Mouse (Mus musculus) B cell, adult 2 months (primary cell): Measurements from ENCODE around the gene Prm1.
A peak's percentile ranks its signal among the peaks of the same experiment; 100 is the strongest.
"Not testable (repeated sequence)": the region's sequence is repeated elsewhere in the genome, so short reads cannot be mapped to it uniquely, and the experiment has no call there.

Experiments used
- DNase-seq, 2 experiments: peaks; one replicate each; pipeline ENCODE4 v3.0.0; 2022

Prm1 gene

DNA sequence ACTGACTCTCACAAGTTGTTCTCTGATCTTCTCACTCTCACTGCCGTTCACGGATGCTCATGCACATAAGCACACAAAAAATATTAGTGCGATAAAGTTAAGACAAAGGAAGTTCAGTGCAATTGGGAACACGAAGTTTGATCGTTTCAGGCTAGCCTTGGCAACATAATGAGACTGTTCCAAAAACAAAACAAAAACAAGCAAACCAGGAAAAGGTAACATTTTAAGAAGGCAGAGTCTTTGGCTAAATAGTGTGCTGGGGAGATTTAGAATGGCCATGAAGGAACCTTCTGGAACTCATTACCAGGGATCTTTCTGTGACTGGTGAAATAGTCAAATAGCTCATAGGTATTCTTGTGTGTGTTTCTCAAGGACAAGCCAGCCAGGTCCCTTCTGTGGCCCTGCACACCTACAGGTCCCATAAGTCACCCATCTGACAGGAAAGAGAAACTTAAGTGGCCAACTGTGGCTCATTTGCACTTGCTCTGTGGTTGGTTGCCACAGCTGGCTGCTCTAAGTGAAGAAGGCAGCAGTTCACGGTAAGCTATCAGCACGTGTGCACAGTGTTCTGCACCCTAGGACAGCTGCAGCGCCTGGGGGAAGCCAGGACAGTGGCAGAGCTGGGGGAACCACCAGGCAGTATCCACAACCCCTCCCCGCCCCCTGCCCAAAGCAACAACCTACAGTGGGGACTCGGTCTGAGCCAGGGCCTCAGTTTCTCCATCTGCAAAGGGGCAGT, at the start of gene Prm1:
Gene Prm1 (minus strand): TSS at position 51 of the 739 bp plus-strand sequence.
- DNase-seq, result peak in 1 of 2 experiments; percentile 17

- DNase-seq, result not testable (repeated sequence)
Measured at GRCm38 (mm10) chr16:10852216-10852615, 46.6 kb upstream of the Prm1 start.

- no peak for DNase-seq
Measured at GRCm38 (mm10) chr16:10850905-10851304, 45.3 kb upstream of the Prm1 start.

DNA sequence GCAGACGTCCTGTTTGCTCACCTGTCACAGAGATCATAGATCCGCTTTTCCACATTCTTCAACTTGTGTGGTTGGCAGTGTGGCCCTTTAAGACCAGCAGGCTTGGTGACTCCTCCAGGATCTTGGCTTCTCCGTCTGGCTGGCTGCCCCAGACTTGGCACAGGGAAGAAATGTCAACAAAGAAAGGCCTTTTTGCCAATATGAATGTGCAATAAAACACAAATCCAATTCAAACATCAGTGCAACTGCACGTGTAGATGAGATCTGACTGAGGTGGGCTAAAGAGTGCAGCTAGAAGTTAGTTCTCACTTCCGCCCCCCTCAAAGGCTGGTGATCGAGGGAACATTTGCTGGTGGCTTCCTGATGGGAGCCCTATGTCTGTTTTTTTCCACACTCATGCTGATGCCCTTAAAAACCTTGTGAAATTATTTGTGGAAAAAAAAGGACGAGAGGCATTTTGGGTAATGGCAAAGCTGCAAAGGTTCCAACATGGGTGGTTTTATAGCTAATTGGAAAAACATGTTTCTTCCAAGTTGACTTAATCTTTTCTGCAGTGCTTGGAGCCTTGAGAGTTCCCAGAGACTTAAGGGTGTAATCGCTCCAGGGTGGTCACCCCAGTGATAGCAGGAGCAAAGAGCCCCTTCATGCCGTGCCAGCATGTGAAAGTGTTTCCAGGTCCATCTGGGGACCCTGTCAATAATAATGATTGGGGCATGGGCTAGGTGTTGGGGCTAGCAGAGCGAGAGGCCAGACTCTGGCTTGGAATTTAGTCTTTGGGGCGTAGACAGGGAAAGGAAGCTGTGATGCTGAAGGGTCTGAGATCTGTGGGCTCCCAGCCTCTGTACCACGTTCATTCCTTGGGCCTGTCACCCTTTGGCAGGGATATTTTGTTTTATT, 44.6 kb upstream of the Prm1 start:
- no peak for DNase-seq

- DNase-seq, result peak; percentile 64 to 65
Measured at GRCm38 (mm10) chr16:10846503-10846902, 40.9 kb upstream of the Prm1 start.

DNA sequence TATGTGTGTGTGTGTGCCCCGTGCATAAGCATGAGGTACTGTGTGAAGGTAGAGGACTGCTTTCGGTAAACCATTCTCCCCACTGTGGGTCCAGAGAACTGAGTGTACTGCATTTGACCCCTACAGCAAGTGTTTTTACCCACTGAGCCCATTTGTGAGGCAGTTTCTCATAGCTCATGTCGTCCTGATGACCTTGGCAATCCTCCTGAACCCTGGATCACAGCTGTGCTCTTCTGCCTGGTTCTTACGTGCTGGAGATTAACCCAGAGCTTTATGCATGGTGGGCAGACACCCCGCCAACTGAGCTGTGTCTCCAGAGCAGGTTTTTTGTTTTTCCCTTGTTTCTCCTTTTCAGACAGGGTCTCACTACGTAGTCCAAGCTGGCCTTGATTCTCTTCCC, 40.3 kb upstream of the Prm1 start:
- no peak for DNase-seq

DNA sequence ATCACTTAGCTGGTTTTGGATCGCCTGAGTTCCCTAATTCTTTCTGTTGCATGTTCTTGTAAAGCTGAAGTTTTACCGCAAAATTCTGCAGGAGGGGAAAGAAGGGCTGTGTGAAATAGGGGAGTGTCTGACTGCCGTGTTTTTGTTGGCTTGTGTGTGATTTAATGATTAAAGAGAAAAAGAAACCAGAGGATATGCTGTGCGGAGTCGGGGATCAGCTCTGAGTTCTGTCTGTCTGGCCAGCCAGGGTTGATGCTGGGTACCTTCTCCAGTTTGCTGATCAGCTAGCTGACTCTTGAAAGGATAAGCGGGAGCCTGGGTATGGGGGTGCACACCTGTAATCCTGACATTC, 38.7 kb upstream of the Prm1 start:
- no peak for DNase-seq

DNA sequence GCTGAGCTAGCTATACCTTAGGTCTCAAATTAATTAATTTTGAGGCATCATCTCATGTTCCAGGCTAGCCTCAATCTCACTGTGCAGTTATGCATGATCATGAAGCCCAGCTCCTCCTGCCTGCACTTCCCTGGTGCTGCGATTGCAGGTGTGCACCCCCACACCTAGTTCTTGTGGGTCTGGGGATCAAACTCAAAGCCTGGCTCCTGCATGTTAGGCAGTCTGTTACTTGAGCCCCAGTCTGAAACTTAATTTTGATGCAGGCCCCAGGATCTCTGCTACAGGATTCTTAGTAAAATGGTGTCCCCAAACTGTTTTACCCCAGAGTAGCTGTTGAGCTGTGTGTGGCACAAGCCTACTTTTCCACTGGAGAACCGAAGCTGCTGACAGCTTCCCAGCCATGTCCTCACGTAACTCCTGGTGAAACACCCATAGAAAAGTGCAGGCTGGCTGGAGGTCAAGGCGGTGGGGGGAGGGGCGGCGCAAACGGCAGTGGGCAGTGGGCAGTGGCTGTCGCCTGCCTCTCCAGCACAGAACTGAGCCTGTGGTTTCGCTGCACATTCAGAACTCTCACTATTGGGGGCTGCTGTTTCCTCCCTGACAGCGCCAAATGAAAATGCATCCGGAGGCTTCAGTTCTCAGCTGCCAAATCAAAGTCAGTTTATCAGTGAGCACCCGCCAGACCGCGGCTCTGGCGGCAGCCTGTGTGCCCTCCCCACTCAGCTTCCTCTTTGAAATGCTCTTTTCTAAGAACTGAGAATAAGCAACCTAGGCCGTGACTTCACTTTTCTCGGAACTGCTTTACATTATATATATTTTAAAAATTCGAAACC, 38.1 kb upstream of the Prm1 start:
- DNase-seq, result peak; percentile 59 to 64

GRCm38 (mm10) chr16:10842282-10842855, 36.7 kb upstream of the Prm1 start:
- DNase-seq, result peak in 1 of 2 experiments; percentile 24

- no peak for DNase-seq
Measured at GRCm38 (mm10) chr16:10840018-10840417, 34.4 kb upstream of the Prm1 start.

DNA sequence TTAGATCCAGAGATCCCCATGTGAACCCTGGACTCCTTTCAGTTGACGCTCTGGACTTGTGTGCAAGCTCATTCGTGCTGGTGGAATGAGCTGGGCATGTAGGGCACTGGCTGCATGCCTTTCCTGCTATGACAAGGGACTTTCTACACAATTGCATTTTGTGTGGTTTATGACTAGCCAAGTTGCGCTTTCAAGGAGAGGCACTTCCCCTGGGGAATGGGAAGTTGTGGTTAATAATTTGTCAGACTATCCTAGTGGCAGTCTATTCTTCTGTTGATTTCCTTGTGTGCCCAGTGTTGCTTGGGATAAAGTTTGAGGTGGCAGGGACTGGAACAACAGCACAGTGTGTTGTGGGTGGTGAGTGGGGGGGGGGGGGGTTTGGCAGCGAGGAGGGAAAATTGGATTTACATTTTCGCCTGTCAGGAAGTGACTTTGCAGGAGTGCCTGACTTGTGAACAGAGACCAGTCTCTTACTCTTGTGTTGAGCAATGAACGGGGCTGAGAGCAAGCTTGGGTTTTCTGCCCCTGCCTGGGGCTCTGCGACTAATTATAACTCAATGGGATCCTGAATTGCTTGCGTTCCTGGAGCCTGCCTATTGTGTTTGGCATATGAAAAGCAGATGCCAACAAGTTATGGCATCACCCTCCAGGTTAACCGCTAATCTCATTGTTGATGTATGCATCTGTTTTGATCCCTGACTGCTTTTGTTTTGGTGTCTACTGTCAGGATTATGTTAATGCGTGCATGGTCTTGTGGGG, 33.0 kb upstream of the Prm1 start:
- DNase-seq, result no peak

GRCm38 (mm10) chr16:10837903-10838302, 32.3 kb upstream of the Prm1 start:
- no peak for DNase-seq

GRCm38 (mm10) chr16:10837250-10837649, 31.6 kb upstream of the Prm1 start:
- DNase-seq, result no peak

DNA sequence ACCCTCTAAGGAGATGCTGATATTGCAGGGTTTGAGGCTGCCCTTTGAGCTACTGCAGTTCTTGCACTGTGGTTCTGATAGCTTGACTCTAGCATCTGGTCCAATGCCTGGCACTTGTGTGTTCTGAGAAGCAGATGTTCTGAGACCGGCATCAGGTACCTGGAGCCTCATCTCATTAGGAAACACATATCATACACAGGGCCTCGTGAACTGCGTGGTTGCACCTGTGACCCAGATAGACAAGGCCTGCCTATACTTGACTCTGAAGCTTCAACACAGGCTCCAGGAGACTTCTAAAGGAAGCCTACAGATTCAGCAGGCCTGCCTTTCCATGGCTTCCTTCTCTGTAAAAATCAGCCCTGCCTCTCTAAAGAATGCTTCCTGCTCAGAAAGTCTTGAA, 30.7 kb upstream of the Prm1 start:
- DNase-seq, result no peak

GRCm38 (mm10) chr16:10834911-10835587, 29.4 kb upstream of the Prm1 start, which contains the start of gene Rmi2:
Gene Rmi2, plus strand, starts transcription at chr16:10835059.
- DNase-seq, result peak; percentile 83 to 84

GRCm38 (mm10) chr16:10834542-10834910, 28.9 kb upstream of the Prm1 start:
- DNase-seq, result no peak

DNA sequence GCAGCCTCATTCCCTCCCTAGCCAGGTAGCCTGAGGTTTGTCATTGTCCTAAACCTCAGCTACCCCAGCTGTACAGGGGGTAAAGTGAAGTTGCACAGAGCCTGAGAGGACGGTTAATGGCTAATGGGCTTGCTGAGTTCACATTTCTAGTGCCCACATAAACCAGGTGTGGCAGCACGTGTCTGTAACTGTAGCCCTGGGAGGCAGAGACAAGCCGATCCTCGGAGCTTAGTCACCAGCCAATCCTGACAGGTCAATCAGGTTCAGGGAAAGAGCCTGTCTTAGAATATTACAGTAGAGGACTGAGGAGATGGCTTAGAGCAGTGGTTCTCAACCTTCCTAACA, 22.8 kb upstream of the Prm1 start:
- no peak for DNase-seq

DNA sequence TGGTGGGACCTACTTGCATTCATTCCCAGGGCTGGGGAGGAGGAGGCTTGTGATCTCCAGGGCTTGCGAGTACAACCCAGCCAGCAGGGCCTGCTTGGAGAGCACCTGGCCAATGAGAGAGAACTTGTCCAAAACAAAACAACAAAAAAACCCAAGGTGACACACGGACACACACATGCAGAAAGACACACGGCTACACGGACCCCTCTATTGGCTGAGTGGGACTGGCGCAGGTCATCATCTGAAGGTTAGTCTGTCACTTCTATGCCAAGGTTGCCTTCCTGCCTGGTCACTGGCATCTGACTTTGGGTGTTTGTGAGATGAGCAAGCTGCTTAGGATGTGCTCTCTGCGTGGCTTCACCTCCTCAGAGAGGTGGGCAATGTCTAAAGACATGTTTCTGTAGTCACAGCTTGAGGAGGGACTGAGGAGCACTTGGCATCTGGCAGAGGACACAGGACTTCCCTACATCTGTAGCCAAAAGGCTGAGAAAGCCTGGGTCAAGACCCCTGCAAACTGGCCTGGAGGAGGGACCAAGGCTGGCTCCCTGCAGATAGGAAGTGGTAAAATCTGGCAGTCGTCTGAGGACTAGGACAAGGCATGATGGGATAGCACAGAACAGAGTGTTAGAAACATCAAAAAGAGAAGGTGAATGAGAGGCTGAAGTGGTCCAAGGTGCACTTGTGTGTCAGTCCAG, 22.3 kb upstream of the Prm1 start:
- DNase-seq, result no peak

- no peak for DNase-seq
Measured at GRCm38 (mm10) chr16:10827269-10827668, 21.6 kb upstream of the Prm1 start.

DNA sequence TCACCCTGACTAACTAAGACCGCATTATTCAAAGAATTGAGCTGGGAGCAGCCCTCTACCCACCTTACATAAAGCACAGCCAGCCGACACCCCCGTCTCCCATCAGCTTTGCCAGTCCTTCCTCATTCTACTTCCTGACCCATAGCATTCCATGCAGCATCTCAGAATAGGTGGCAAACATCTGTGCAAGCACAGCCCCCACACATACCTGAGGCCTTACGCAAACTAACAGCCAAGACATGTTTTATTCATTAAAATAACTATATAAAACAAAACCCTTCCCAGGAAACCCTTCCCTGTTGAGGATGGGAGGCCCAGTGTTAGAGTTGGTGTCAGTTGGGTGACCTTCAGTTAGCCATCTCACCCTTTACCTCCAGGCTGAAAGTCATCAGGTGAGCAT, 20.2 kb upstream of the Prm1 start:
- DNase-seq, result no peak

- no peak for DNase-seq
Measured at GRCm38 (mm10) chr16:10824536-10824935, 18.9 kb upstream of the Prm1 start.
